Mouse (Mus musculus) right cerebral cortex, adult 2 months (tissue): ENCODE data around the gene Frg2f1.

Source experiments
- DNase-seq, 2 experiments: peaks; one replicate each; pipeline ENCODE4 v3.0.0; 2021 to 2022; ENCODE audit warnings: low spot score in 2 of 2

Frg2f1 gene

DNA sequence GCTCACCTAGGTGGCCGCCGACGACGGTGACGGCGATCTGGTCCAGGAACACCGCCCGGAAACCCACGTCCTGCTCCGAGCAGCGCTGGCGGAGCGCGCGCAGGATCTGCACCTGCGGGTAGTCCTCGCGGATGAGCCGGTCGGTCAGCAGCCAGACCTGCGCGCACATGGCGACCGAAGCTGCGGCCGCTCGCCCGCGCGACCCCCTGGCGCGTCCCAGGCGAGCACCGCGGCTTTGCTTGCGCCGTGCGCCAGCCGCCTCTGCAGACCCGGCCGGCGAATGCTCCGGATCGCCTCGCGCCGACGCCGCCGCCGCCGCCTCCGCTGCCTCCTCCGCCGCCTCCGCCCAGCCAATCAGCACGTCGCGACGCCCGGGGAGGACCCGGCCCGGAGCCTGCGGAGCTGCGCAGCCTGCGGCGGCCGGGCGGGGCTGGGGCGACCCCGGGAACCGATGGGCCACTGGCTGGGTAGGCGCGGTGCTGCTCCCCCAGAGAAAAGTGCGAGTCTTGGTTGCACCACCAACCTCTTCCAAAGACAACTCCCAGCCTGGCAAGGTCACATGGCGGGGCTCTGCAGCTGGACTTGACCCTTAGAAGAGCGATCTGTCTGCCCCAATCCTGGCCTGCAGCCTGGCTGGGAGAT lies 46.9 kb downstream of the Frg2f1 start, which contains the start of gene Rimkla:
Rimkla (minus strand) TSS at position 338 of the 642 bp plus-strand sequence.
- peak; percentile 54 to 55 for DNase-seq

DNA sequence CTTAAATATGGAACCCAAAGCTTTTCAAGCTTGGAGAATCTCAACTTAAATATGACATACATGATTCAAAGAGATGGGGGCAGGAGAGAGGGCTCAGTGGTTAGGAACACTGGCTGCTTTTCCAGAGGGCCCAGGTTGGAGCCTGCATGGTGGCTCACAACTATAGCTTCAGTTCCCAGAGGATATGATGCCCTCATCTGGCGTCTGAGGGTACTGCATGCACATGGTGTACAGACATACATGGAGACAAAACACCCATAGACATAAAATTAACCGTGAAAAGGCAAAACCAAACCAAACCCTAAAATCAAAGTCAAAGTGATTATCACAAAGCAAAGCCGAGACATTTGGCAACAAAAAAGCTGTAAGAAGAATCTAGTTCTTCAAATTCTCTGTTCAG lies 48.5 kb downstream of the Frg2f1 start:
- DNase-seq: peak; percentile 27

DNA sequence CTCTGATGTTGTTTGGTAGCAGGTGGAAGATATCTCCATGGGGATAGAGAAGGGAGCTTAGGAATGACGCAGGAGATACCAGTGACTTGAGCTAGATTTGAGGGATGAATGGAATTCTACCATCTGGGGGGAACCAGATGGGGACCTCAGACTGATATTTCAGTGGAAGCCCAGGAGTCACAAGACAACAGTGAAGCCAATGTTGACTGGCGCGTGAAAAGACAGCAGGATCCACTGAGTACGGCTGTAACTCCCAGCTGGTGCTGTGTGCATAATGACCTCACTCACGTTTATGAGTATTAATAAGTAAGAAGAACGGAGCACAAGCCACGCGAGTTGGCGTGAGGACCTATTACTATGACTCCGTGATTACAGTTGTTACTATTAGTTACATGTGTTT lies 49.7 kb downstream of the Frg2f1 start:
- DNase-seq: no peak

DNA sequence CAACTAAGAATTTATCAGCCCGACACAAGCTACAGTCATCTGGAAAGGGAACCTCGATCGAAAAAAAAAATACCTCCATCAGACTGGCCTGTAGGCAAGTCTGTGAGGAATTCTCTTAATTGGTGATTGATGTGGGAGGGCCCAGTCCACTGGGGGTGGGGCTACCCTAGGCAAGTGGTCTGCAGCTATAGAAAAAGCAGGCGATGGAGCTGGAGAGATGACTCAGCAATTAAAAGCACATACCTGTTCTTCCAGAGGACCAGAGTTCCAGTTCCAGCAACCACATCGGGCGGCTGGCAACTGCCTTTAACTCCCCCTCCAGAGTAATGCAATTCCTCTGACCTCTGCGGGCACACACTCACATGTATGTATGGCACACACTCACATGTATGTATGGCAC lies 54.4 kb downstream of the Frg2f1 start:
- DNase-seq: no peak

DNA sequence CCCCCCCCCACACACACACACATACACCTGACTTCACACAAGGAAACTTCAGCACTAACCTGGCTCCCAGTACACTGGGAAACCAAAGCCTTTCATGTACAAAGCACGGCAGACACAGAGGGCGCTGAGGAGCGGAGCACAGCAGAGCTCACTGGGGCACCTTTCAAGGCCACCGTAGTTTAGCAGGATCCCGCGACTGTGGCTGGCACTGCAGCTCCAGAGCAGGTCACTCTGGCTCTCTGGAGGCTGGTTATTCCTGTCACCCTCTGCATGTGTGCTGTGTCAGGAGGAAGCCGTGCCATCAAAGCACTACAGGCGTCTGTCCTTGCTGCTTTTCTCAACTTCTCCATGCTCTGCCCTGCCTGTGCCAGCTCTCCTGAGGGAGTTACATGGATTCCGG lies 56.3 kb downstream of the Frg2f1 start:
- DNase-seq: no peak
